Mouse (Mus musculus): ENCODE results near the gene Ccdc13. TPM values are rescaled to one million over a fixed set of nuclear protein-coding genes. Genes with fewer than 3 reads are reported as not detected.

The Ccdc13 gene
- polyA plus RNA-seq (2015; fragmentation: Nextera tagmentation; extraction: Ambion mirVana): 0.66 and 0.81 TPM in 2 replicates

GRCm38 (mm10) chr9:121838829-121839621 lies at the start of gene Ccdc13:
Gene Ccdc13, minus strand, starts transcription at chr9:121839461.
- peak within 1 kb of the TSS; percentile 58 for H3K9ac ChIP-seq (ENCODE audit: low read depth, low read length)
- ATAC-seq: peak; percentile 82
- peak within 1 kb of the TSS; percentile 53 for H3K4me3 ChIP-seq (ENCODE audit: low read length)
- no peaks in the 10 kb centered on the region for H3K27me3 ChIP-seq (replicated peaks; ENCODE audit: control insufficient read depth, insufficient read depth, low read length)
- peak within 1 kb of the TSS; percentile 84 for H3K4me2 ChIP-seq (ENCODE audit: low read depth, low read length)
- 0 out of 2 replicates have a peak, but pooled peaks cover 3% of the 10 kb centered on the region for H3K4me1 ChIP-seq (ENCODE audit: control insufficient read depth, insufficient read depth, low read length)
- 6% methylated on average over 61 of the region's 61 CpGs for WGBS
- no peaks in the 10 kb centered on the region; the same call in 1 of the 2 replicates for H3K9me3 ChIP-seq (ENCODE audit: control insufficient read depth, low read length)
- no peak within 1 kb of the TSS for H3K27ac ChIP-seq (ENCODE audit: low read length)
- no peaks in the 10 kb centered on the region for H3K36me3 ChIP-seq (ENCODE audit: control insufficient read depth, insufficient read depth, low read length)

DNA sequence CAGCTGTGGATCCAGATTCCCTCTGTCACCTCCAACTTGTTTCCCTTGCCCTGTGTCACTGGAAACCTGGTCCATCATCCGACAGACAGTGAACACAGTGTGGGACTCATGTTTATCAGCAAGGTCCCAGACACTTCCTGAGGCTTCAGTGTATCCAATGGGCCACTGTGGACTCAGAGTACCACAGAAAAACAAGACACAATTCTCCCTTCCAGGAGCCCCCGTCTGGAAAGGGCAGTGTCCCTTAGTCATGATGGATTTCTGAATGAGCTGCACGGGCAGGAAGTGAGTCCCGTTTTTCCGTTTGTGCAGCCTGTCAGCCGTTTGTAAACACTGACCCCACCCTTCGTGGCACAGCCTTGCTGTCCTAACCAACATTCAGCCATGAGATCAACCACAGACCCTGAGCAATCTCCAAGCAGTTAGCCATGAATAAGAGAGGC lies 42.8 kb upstream of the Ccdc13 start:
- H3K4me1 ChIP-seq (ENCODE audit: control insufficient read depth, insufficient read depth, low read length): 0 out of 2 replicates have a peak, but pooled peaks cover 2% of the 10 kb centered on the region
- no peaks in the 10 kb centered on the region for H3K36me3 ChIP-seq (ENCODE audit: control insufficient read depth, insufficient read depth, low read length)
- H3K9me3 ChIP-seq (ENCODE audit: control insufficient read depth, low read length): no peaks in the 10 kb centered on the region
- H3K27ac ChIP-seq (ENCODE audit: low read length): no peak overlapping the region
- no peak overlapping the region for H3K4me2 ChIP-seq (ENCODE audit: low read depth, low read length)
- no peak overlapping the region for H3K9ac ChIP-seq (ENCODE audit: low read depth, low read length)
- no peaks in the 10 kb centered on the region for H3K27me3 ChIP-seq (replicated peaks; ENCODE audit: control insufficient read depth, insufficient read depth, low read length)
- 30% methylated on average over 7 of the region's 7 CpGs for WGBS
- no peak overlapping the region for H3K4me3 ChIP-seq (ENCODE audit: low read length)
- ATAC-seq: no peak

DNA sequence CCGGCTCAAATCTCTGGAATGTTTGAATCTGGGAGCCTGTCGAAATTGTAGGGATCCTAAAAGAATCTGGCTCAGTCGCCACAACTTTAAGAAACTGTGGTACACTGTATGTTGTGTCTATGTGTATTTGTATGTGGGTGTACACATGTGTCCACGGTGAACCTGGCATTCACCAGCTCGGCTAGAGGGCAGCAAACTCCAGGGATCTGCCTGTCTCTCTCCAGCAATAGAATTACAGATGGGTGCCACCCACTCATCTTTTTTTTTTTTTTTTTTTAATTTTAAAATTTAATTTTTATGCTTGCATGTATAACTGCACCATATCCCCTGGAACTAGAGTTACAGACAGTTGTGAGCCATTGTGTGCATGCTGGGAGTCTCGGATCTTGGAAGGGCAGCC lies 42.0 kb upstream of the Ccdc13 start:
- no peak overlapping the region for H3K4me2 ChIP-seq (ENCODE audit: low read depth, low read length)
- no peak overlapping the region for H3K27ac ChIP-seq (ENCODE audit: low read length)
- WGBS: 65% methylated on average over 6 of the region's 6 CpGs
- H3K4me3 ChIP-seq (ENCODE audit: low read length): no peak overlapping the region
- H3K9me3 ChIP-seq (ENCODE audit: control insufficient read depth, low read length): no peaks in the 10 kb centered on the region
- H3K4me1 ChIP-seq (ENCODE audit: control insufficient read depth, insufficient read depth, low read length): peaks cover 5% of the 10 kb centered on the region; the same call in 1 of the 2 replicates
- H3K27me3 ChIP-seq (replicated peaks; ENCODE audit: control insufficient read depth, insufficient read depth, low read length): no peaks in the 10 kb centered on the region
- no peak overlapping the region for H3K9ac ChIP-seq (ENCODE audit: low read depth, low read length)
- ATAC-seq: no peak
- no peaks in the 10 kb centered on the region for H3K36me3 ChIP-seq (ENCODE audit: control insufficient read depth, insufficient read depth, low read length)

- WGBS: 22% methylated on average over 14 of the region's 14 CpGs
- 0 out of 2 replicates have a peak, but pooled peaks have one; percentile 28 for ATAC-seq
- Histone ChIP-seq H3K9me3 (ENCODE audit: control insufficient read depth, low read length) (no peaks in the 10 kb centered on the region), H3K4me1 (ENCODE audit: control insufficient read depth, insufficient read depth, low read length) (peaks cover 5% of the 10 kb centered on the region; the same call in 1 of the 2 replicates), H3K27me3 (replicated peaks; ENCODE audit: control insufficient read depth, insufficient read depth, low read length) (no peaks in the 10 kb centered on the region), H3K36me3 (ENCODE audit: control insufficient read depth, insufficient read depth, low read length) (no peaks in the 10 kb centered on the region), H3K9ac (ENCODE audit: low read depth, low read length) (no peak overlapping the region), H3K4me2 (ENCODE audit: low read depth, low read length) (no peak overlapping the region), H3K4me3 (ENCODE audit: low read length) (no peak overlapping the region), H3K27ac (ENCODE audit: low read length) (no peak overlapping the region)
These were observed 41.6 kb upstream of the Ccdc13 start for GRCm38 (mm10) chr9:121880840-121881239.

DNA sequence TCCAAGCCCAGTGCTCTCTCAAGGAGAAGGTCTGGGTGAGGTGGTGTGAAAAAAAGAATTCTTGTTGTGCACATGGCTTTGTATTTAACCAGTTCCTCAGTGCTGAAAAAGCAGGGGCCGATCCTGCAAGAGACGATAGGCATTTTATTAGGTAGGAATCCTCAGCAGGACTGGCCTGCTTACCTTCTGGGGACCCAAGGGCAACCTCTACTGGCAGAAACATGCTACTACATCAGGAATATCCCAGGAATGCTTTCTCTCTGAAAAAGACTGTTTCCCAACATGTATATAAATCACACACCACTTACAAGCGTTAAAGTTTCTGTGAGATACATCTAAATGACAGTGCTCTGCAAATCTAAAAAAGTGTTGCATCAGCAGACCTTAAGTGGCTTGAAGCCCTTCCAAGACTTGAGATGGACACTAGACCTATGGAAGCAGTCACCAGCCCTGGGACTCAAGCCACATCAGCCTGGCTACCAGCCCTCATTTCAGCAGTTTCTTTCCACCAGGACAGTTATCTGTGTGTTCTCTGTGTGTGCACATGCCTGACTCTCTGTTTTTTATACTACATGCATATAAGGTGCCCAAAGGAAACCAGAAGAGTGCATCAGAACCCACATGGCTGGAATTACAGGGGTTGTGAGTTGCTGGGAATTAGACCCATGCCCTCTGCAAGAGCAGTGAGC lies 37.9 kb upstream of the Ccdc13 start:
- H3K27ac ChIP-seq (ENCODE audit: low read length): no peak overlapping the region
- no peak overlapping the region for H3K4me3 ChIP-seq (ENCODE audit: low read length)
- no peaks in the 10 kb centered on the region for H3K36me3 ChIP-seq (ENCODE audit: control insufficient read depth, insufficient read depth, low read length)
- no peak overlapping the region for H3K9ac ChIP-seq (ENCODE audit: low read depth, low read length)
- H3K27me3 ChIP-seq (replicated peaks; ENCODE audit: control insufficient read depth, insufficient read depth, low read length): no peaks in the 10 kb centered on the region
- no peak overlapping the region for H3K4me2 ChIP-seq (ENCODE audit: low read depth, low read length)
- WGBS: 9% methylated on average over 3 of the region's 3 CpGs
- H3K4me1 ChIP-seq (ENCODE audit: control insufficient read depth, insufficient read depth, low read length): peaks cover 5% of the 10 kb centered on the region; the same call in 1 of the 2 replicates
- ATAC-seq: peak; percentile 49; the same call in 1 of the 2 replicates
- H3K9me3 ChIP-seq (ENCODE audit: control insufficient read depth, low read length): no peaks in the 10 kb centered on the region

DNA sequence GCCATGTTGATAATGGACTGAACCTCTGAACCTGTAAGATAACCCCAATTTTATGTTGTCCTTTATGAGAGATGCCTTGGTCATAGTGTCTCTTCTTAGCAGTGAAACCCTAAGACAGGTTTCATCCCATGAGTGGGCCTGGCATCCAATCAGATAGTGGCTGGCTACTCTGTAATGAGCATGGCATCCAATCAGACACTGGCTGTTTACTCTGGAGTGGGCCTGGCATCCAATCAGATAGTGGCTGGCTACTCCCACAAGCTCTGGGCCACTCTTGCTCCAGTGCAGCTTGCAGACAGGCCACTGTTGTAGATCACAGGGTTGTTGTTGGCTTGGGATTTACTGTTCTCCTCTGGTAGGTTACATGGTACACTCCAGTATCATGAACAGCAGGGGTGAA lies 34.3 kb upstream of the Ccdc13 start:
- no peak overlapping the region for H3K27ac ChIP-seq (ENCODE audit: low read length)
- H3K9ac ChIP-seq (ENCODE audit: low read depth, low read length): no peak overlapping the region
- ATAC-seq: no peak
- peaks cover 17% of the 10 kb centered on the region for H3K4me1 ChIP-seq (ENCODE audit: control insufficient read depth, insufficient read depth, low read length)
- H3K36me3 ChIP-seq (ENCODE audit: control insufficient read depth, insufficient read depth, low read length): no peaks in the 10 kb centered on the region
- H3K4me3 ChIP-seq (ENCODE audit: low read length): no peak overlapping the region
- no peaks in the 10 kb centered on the region for H3K9me3 ChIP-seq (ENCODE audit: control insufficient read depth, low read length)
- no peak overlapping the region for H3K4me2 ChIP-seq (ENCODE audit: low read depth, low read length)
- H3K27me3 ChIP-seq (replicated peaks; ENCODE audit: control insufficient read depth, insufficient read depth, low read length): no peaks in the 10 kb centered on the region

DNA sequence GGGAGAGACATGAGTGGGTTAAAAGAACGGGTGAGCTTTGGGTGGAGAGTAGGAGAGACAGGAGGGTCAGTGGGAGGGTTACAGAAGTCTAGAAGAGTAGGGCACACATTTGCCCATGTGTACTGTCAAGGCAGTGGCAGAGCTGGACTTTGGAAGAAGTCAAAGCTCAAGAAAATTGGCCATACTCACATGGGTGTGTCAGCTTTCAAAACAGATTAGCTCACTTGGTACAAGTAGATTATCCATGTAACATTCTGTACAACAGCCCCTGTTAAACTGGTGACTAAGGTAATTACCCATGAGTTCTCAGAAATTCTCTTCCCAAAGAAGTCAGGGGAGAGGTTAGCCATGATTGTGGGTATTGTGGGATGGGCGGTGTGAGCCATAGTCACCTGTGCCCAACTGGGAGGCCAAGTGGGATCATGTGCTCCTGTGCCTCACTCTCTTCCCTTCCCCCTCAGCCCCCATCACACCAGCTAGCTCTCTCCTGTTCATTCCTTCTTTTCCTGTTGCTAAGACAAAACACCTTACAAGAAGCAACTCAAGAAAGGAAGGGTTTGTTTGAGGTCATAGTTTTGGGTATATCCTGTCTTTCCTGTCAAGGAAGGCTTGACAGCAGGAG lies 32.9 kb upstream of the Ccdc13 start:
- Histone ChIP-seq H3K4me2 (ENCODE audit: low read depth, low read length) (no peak overlapping the region), H3K27me3 (replicated peaks; ENCODE audit: control insufficient read depth, insufficient read depth, low read length) (no peaks in the 10 kb centered on the region), H3K4me3 (ENCODE audit: low read length) (no peak overlapping the region), H3K9ac (ENCODE audit: low read depth, low read length) (no peak overlapping the region), H3K36me3 (ENCODE audit: control insufficient read depth, insufficient read depth, low read length) (no peaks in the 10 kb centered on the region), H3K27ac (ENCODE audit: low read length) (no peak overlapping the region), H3K9me3 (ENCODE audit: control insufficient read depth, low read length) (no peaks in the 10 kb centered on the region), H3K4me1 (ENCODE audit: control insufficient read depth, insufficient read depth, low read length) (peaks cover 17% of the 10 kb centered on the region)
- 82% methylated on average over 2 of the region's 2 CpGs for WGBS
- peak; percentile 29 for ATAC-seq

DNA sequence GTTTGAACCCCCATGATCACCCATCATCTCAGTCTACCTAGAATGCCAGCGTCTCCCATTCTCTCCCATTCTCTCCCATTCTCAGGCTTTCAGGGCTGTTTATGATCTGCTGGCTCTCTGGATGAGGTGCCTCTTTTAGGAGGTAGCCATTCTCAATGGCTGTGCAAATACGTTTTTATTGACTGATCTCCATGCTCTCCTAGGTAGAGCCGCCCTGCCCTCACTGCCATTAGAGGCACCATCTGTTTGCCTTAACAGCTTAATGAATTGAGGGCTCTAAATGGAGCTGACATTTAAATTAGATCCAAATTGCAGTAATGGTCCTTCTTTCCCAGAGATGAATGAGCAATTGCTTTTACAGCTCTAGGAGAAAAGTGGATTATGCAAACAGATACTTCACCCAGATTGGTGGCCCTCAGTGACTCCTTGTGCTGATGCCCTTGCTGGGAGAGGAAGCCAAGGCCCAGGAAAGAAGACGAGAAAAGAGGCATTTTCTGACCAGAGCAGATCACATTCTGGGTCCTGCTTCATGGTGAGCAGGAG lies 30.8 kb upstream of the Ccdc13 start:
- H3K4me3 ChIP-seq (ENCODE audit: low read length): no peak overlapping the region
- peaks cover 16% of the 10 kb centered on the region for H3K4me1 ChIP-seq (ENCODE audit: control insufficient read depth, insufficient read depth, low read length)
- no peaks in the 10 kb centered on the region for H3K27me3 ChIP-seq (replicated peaks; ENCODE audit: control insufficient read depth, insufficient read depth, low read length)
- peak; percentile 50 for ATAC-seq
- no peaks in the 10 kb centered on the region for H3K9me3 ChIP-seq (ENCODE audit: control insufficient read depth, low read length)
- no peak overlapping the region for H3K9ac ChIP-seq (ENCODE audit: low read depth, low read length)
- H3K27ac ChIP-seq (ENCODE audit: low read length): no peak overlapping the region
- WGBS: 46% methylated on average over 4 of the region's 4 CpGs
- no peak overlapping the region for H3K4me2 ChIP-seq (ENCODE audit: low read depth, low read length)
- no peaks in the 10 kb centered on the region for H3K36me3 ChIP-seq (ENCODE audit: control insufficient read depth, insufficient read depth, low read length)

GRCm38 (mm10) chr9:121869432-121869831 lies 30.2 kb upstream of the Ccdc13 start:
- Histone ChIP-seq H3K4me1 (ENCODE audit: control insufficient read depth, insufficient read depth, low read length) (peaks cover 16% of the 10 kb centered on the region), H3K9ac (ENCODE audit: low read depth, low read length) (no peak overlapping the region), H3K27ac (ENCODE audit: low read length) (no peak overlapping the region), H3K36me3 (ENCODE audit: control insufficient read depth, insufficient read depth, low read length) (no peaks in the 10 kb centered on the region), H3K4me2 (ENCODE audit: low read depth, low read length) (no peak overlapping the region), H3K9me3 (ENCODE audit: control insufficient read depth, low read length) (no peaks in the 10 kb centered on the region), H3K4me3 (ENCODE audit: low read length) (no peak overlapping the region), H3K27me3 (replicated peaks; ENCODE audit: control insufficient read depth, insufficient read depth, low read length) (no peaks in the 10 kb centered on the region)
- WGBS: 74% methylated on average over 5 of the region's 5 CpGs
- no peak for ATAC-seq
